Mouse (Mus musculus) CH12.LX (cell line): ENCODE results near the gene Dner. TPM values are rescaled to one million over a fixed set of nuclear protein-coding genes. Genes with fewer than 3 reads are reported as not detected.

Experiments used
- DNase-seq: peaks from one replicate; pipeline ENCODE4 v3.0.0-alpha.2; 2013; ENCODE audit errors: extremely low read depth
- H3K27ac ChIP-seq: 2 replicates; pipeline ENCODE4 v1.5.1; 2012; ENCODE audit warnings: low read depth, mild to moderate bottlenecking, control low read depth, moderate library complexity; ENCODE audit not compliant: insufficient read depth
- H3K27me3 ChIP-seq: replicated peaks from 2 replicates; pipeline ENCODE3; 2012; ENCODE audit warnings: inconsistent platforms
- H3K36me3 ChIP-seq, 2 experiments: replicated peaks in 1 of 2; 2 replicates each; pipeline versions ENCODE3 to v1.6.1; 2012; ENCODE audit warnings: inconsistent platforms in 1 of 2, low read length in 1 of 2, mild to moderate bottlenecking in 1 of 2, mixed read lengths in 1 of 2, moderate library complexity in 1 of 2; ENCODE audit not compliant: control insufficient read depth in 1 of 2, insufficient read depth in 1 of 2
- H3K4me1 ChIP-seq, 2 experiments: 2 replicates each; pipeline ENCODE4 v1.6.1; 2012; ENCODE audit warnings: inconsistent platforms in 1 of 2, moderate library complexity in 1 of 2; ENCODE audit not compliant: insufficient read depth in 2 of 2, control insufficient read depth in 1 of 2
- H3K4me2 ChIP-seq: 2 replicates; pipeline ENCODE4 v1.6.1; 2012; ENCODE audit warnings: low read depth, mild to moderate bottlenecking, control low read depth; ENCODE audit not compliant: poor library complexity, insufficient read depth, severe bottlenecking
- H3K4me3 ChIP-seq, 3 experiments: fragments of 150-350 bp in 1 of 3; sonication (generic) in 1 of 3; replicated peaks in 1 of 3; 2 replicates each; pipeline versions ENCODE3 to v1.5.1; 2011 to 2012; ENCODE audit warnings: low read depth in 2 of 3, low read length in 2 of 3, mild to moderate bottlenecking in 2 of 3, moderate library complexity in 2 of 3, control low read depth in 1 of 3, improper control_type of control experiment in 1 of 3, inconsistent platforms in 1 of 3, mixed read lengths in 1 of 3; ENCODE audit not compliant: poor library complexity in 1 of 3
- H3K79me2 ChIP-seq: replicated peaks from 2 replicates; pipeline ENCODE4 v1.6.1; 2012; ENCODE audit warnings: mild to moderate bottlenecking, moderate library complexity; ENCODE audit not compliant: control insufficient read depth, poor library complexity, insufficient read depth, severe bottlenecking; ENCODE audit errors: extremely low read depth
- H3K9ac ChIP-seq: 2 replicates; pipeline ENCODE4 v1.6.1; 2012; ENCODE audit warnings: low read depth, mild to moderate bottlenecking, control low read depth, moderate library complexity; ENCODE audit not compliant: insufficient read depth
- H3K9me3 ChIP-seq: replicated peaks from 2 replicates; pipeline ENCODE3; 2012; ENCODE audit warnings: low read length, inconsistent platforms, mixed read lengths
- BHLHE40 ChIP-seq: IDR thresholded peaks from 2 replicates; pipeline ENCODE4 v1.6.1; 2011; ENCODE audit warnings: mild to moderate bottlenecking, low read depth, low read length, improper control_type of control experiment
- CHD1 ChIP-seq: IDR thresholded peaks from 2 replicates; pipeline ENCODE4 v1.6.1; 2012; ENCODE audit warnings: low read depth, low read length, improper control_type of control experiment, inconsistent platforms
- ELF1 ChIP-seq: IDR thresholded peaks from 2 replicates; pipeline ENCODE4 v1.6.1; 2014; ENCODE audit warnings: low read depth, mild to moderate bottlenecking, inconsistent platforms, low read length, improper control_type of control experiment
- GABPA ChIP-seq: IDR thresholded peaks from 2 replicates; pipeline ENCODE4 v1.6.1; 2012; ENCODE audit warnings: low read depth, low read length, improper control_type of control experiment, inconsistent platforms; ENCODE audit not compliant: insufficient replicate concordance
- HCFC1 ChIP-seq: IDR thresholded peaks from 2 replicates; pipeline ENCODE4 v1.6.1; 2012; ENCODE audit warnings: low read depth, mild to moderate bottlenecking, inconsistent platforms, low read length, improper control_type of control experiment
- JUN ChIP-seq: IDR thresholded peaks from 2 replicates; pipeline ENCODE4 v1.6.1; 2011; ENCODE audit warnings: low read depth, mild to moderate bottlenecking, low read length, improper control_type of control experiment, moderate library complexity; ENCODE audit not compliant: insufficient read depth
- JUND ChIP-seq: conservative IDR thresholded peaks from 2 replicates; pipeline ENCODE4 v1.6.1; 2011; ENCODE audit warnings: low read depth, low read length, improper control_type of control experiment
- KAT2A ChIP-seq: IDR thresholded peaks from 2 replicates; pipeline ENCODE4 v1.6.1; 2012; ENCODE audit warnings: low read length, improper control_type of control experiment, inconsistent platforms; ENCODE audit not compliant: insufficient replicate concordance
- MAFK ChIP-seq: IDR thresholded peaks from 2 replicates; pipeline ENCODE4 v1.6.1; 2011; ENCODE audit warnings: low read length, improper control_type of control experiment; ENCODE audit not compliant: insufficient replicate concordance
- MAX ChIP-seq: IDR thresholded peaks from 2 replicates; pipeline ENCODE4 v1.6.1; 2011; ENCODE audit warnings: low read length, improper control_type of control experiment
- MYC ChIP-seq: IDR thresholded peaks from 2 replicates; pipeline ENCODE4 v1.6.1; 2011; ENCODE audit warnings: low read depth, mild to moderate bottlenecking, improper control_type of control experiment, low read length
- PAX5 ChIP-seq: IDR thresholded peaks from 2 replicates; pipeline ENCODE4 v1.6.1; 2012; ENCODE audit warnings: low read length, inconsistent platforms, mixed read lengths
- POLR2A ChIP-seq: IDR thresholded peaks from 2 replicates; pipeline ENCODE4 v1.6.1; 2011; ENCODE audit warnings: low read depth, mild to moderate bottlenecking, improper control_type of control experiment, low read length
- POLR2AphosphoS2 ChIP-seq: IDR thresholded peaks from 2 replicates; pipeline ENCODE4 v1.6.1; 2011; ENCODE audit warnings: low read depth, low read length, improper control_type of control experiment
- RAD21 ChIP-seq: IDR thresholded peaks from 2 replicates; pipeline ENCODE4 v1.6.1; 2011; ENCODE audit warnings: low read depth, mild to moderate bottlenecking, low read length, improper control_type of control experiment, moderate library complexity
- RCOR1 ChIP-seq: conservative IDR thresholded peaks from 2 replicates; pipeline ENCODE4 v1.6.1; 2012; ENCODE audit warnings: low read depth, mild to moderate bottlenecking, inconsistent platforms, low read length, improper control_type of control experiment
- SIN3A ChIP-seq: IDR thresholded peaks from 2 replicates; pipeline ENCODE4 v1.6.1; 2012; ENCODE audit warnings: low read length, improper control_type of control experiment, inconsistent platforms
- TCF12 ChIP-seq: IDR thresholded peaks from 2 replicates; pipeline ENCODE4 v1.6.1; 2014; ENCODE audit warnings: low read depth, mild to moderate bottlenecking, inconsistent platforms, low read length, improper control_type of control experiment
- USF1 ChIP-seq: IDR thresholded peaks from 2 replicates; pipeline ENCODE4 v1.6.1; 2014; ENCODE audit warnings: low read depth, mild to moderate bottlenecking, inconsistent platforms, low read length, improper control_type of control experiment
- ZKSCAN1 ChIP-seq: IDR thresholded peaks from 2 replicates; pipeline ENCODE4 v1.6.1; 2012; ENCODE audit warnings: low read depth, inconsistent platforms, low read length, improper control_type of control experiment, borderline replicate concordance
- ZNF384 ChIP-seq: IDR thresholded peaks from 2 replicates; pipeline ENCODE4 v1.6.1; 2012; ENCODE audit warnings: low read depth, low read length, improper control_type of control experiment, inconsistent platforms
- dilution Hi-C: fragments of 300-500 bp; cut with MboI; formaldehyde crosslinking; loops from 2 replicates; pipeline ENCODE4 v1.14.3; 2020; ENCODE audit warnings: low sequenced_read_pairs; ENCODE audit not compliant: extremely low pct_unique_long_range_greater_than_20kb, extremely low pct_ligation_motif_present
- in situ Hi-C: fragments of 300-500 bp; cut with MboI; formaldehyde crosslinking; loops from 3 replicates; pipeline ENCODE4 v1.14.3; 2019; ENCODE audit warnings: low sequenced_read_pairs, low pct_ligation_motif_present, low pct_unique_long_range_greater_than_20kb, mixed read lengths
- polyA plus RNA-seq: library from polyadenylated mRNA; unstranded; fragments of >175 nt; gene quantifications from 2 replicates; pipeline ENCODE4 v1.2.1, GENCODE M21; 2012; ENCODE audit warnings: low read depth; ENCODE audit not compliant: insufficient read length
- total RNA-seq, 2 experiments: library from RNA; depleted of rRNA; stranded (reverse); fragments of 300-350 nt in 1 of 2; fragments of >200 nt in 1 of 2; gene quantifications; 2 replicates each; pipeline ENCODE4 v1.2.3; 2012 to 2014

Dner gene
- total and polyA plus RNA-seq, 3 experiments: not detected

DNA sequence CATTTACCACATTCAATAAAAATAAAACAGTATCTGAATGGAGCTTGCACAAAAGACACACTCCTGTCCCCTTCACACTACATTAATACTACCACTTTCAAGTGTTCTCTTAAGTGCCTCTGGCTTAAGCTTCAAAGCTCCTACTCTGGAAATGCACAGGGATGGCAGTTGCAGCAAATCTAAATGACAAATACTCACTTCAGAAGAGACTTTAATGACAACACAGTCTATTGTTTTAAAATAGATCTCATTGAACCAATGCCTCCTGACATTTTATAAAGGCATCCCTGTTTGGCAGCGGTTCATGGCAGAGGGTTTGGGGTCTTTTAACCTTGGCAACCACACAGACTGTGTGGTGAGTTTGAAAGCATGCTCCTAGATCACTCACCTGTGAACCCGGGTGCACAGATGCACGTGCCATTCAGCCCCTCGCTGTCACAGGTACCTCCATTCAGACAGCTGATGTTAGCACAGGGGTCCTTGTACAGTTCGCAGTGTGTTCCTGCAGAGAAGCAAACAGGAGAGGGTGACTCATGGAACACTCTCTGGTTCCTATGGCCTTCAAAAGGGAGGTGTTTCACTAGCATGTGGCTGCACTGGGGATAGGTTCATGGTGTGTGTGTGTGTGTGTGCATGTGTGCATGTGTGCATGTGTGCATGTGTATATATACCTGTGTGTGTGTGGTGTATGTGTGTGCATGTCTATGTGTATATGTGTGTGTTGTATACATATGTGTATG lies 290.3 kb downstream of the Dner start:
- Histone ChIP-seq H3K27me3 (no peaks in the 10 kb centered on the region), H3K9ac (no peak overlapping the region), H3K9me3 (no peaks in the 10 kb centered on the region), H3K4me2 (no peak overlapping the region), H3K4me3 (no peak overlapping the region), H3K79me2 (no peaks in the 10 kb centered on the region), H3K36me3 (no peaks in the 10 kb centered on the region), H3K27ac (no peak overlapping the region), H3K4me1 (peaks cover 0 to 5% of the 10 kb centered on the region in 2 experiments; a peak in 1 of 4 replicates)
- DNase-seq: no peak
- in situ Hi-C loops: no loop called here
- dilution Hi-C loops: no loop called here
- TF ChIP-seq CHD1 (no peak), POLR2A (no peak), TCF12 (no peak), GABPA (no peak), MYC (no peak), SIN3A (no peak), KAT2A (no peak), JUND (no peak), JUN (no peak)

DNA sequence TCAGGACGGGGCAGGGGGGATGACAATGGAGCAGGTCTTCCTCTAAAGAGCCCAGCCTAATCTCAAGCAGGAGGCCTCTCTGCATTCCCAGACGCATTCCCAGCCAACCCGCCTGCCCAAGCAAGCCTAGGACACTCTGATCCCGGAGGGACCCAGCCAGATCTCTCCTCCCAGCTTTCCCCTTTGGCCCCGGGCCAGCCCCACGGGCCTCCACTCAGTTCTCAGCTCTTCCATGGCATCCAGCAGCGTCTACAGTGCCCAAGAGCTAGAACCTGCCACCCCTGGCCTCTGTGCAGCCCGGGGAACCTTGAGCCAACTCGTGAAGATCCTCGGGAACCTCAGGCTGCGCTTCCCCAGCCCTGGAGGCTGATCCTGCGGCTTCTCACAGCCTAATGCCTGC lies 291.1 kb downstream of the Dner start:
- DNase-seq: no peak
- H3K9me3 ChIP-seq: no peaks in the 10 kb centered on the region
- H3K36me3 ChIP-seq: no peaks in the 10 kb centered on the region
- no peak overlapping the region for H3K27ac ChIP-seq
- dilution Hi-C loops: no loop called here
- in situ Hi-C loops: no loop called here
- no peaks in the 10 kb centered on the region for H3K79me2 ChIP-seq
- no peaks in the 10 kb centered on the region for H3K27me3 ChIP-seq
- TF ChIP-seq MAX (no peak), PAX5 (no peak), MYC (no peak), MAFK (no peak)
- TF ChIP-seq, all 38 proteins: peak for 0
- H3K9ac ChIP-seq: no peak overlapping the region
- H3K4me2 ChIP-seq: no peak overlapping the region
- H3K4me3 ChIP-seq: no peak overlapping the region
- H3K4me1 ChIP-seq: peaks cover 0 to 5% of the 10 kb centered on the region in 2 experiments; a peak in 1 of 4 replicates

DNA sequence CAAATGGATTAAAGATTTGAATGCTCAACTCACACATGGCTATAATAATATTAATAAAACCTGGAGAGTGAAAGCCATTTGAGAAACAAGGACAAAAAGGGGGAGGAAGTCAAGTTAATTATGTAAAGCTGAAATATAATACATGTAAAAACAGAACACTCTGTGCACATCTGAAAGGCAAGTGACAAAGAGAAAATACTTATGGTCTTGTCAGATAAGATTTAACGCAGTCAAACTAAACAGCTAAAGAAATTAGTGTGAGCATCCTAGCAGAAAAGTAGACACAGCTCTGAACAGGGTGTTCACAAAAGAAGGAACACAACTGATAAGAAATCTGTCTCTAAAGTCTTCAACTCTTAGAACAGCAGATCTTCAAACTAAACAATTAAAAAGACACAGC lies 293.9 kb downstream of the Dner start:
- Histone ChIP-seq H3K27ac (no peak overlapping the region), H3K9me3 (no peaks in the 10 kb centered on the region), H3K4me1 (peaks cover 0 to 4% of the 10 kb centered on the region in 2 experiments; a peak in 1 of 4 replicates), H3K36me3 (no peaks in the 10 kb centered on the region), H3K4me3 (no peak overlapping the region), H3K79me2 (no peaks in the 10 kb centered on the region), H3K9ac (no peak overlapping the region), H3K4me2 (no peak overlapping the region), H3K27me3 (no peaks in the 10 kb centered on the region)
- dilution Hi-C loops (no loop called here), in situ Hi-C loops (no loop called here)
- TF ChIP-seq ZNF384 (no peak), ZKSCAN1 (no peak), USF1 (no peak), PAX5 (no peak), TCF12 (no peak), JUND (no peak), RAD21 (no peak), KAT2A (no peak), ELF1 (no peak), SIN3A (no peak), HCFC1 (no peak), POLR2A (no peak), RCOR1 (no peak), BHLHE40 (no peak), POLR2AphosphoS2 (no peak)
- no peak for DNase-seq
